In the genomic region with DNA sequence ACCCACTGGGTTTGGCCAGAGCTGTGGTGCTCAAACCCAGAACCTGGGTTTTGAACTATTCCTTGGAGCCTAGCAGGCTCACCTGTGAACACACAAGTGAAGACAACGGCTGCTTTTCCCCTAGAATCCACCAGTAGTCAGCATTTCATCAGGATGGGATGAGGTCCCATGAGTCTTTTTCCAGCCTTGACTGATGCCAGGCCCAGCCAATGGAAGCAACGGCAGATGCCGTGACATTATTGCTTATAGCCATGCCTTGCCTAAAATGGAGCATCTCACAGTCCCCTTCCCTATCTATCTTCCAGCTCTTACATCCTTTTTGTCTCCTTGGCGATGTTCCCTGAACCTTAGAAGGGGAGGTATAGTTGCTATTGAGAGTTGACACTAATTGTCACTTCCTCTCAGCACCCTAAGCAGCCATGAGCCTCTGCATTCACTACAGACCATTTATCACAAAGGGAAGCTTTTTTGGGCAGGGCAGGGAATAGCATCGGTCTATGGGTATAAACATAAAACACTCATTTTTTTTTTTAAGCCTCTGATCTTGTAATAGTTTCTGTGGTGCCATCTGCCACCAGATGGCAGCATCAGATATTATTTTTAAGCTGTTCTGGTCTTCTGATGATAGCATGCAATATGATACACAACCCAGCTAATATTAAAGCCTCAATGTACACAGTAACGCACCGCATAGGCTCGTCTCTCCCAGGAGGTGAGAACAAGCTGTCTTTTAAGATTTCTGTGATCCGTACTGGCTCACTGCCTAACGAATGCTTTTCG, we compare ENCODE assay signal across 11 mouse cellular contexts. TPM values are rescaled to one million over a fixed set of nuclear protein-coding genes. Genes with fewer than 3 reads are reported as not detected.
DNase-seq lines count a peak whose midpoint lies in the region; ATAC-seq lines count a peak whose summit lies in the region.
"Had no signal": no experiment of that assay in that cellular context is flagged by ENCODE, and none has a peak within 500 bp of the region (broad histone marks: within the 10 kb centered on the region; RNA-seq: fewer than 3 reads in every experiment).

No protein-coding gene starts in this region.

- H3K4me2 ChIP-seq in midbrain, embryonic 16.5 days (ENCODE audit: low read length) = no peak overlapping the region
- H3K4me2 ChIP-seq: neural tube, embryonic 12.5 days had no signal

- no peaks in the 10 kb centered on the region for H3K27me3 ChIP-seq in midbrain, embryonic 16.5 days (ENCODE audit: control insufficient read depth, insufficient read depth, low read depth, low read length)
- H3K27me3 ChIP-seq: neural tube, embryonic 12.5 days had no signal

- no peak overlapping the region for H3K9ac ChIP-seq in midbrain, embryonic 16.5 days (ENCODE audit: low read depth, low read length)
- H3K9ac ChIP-seq: neural tube, embryonic 12.5 days had no signal

- no peak overlapping the region for H3K4me3 ChIP-seq in midbrain, embryonic 16.5 days (ENCODE audit: low read depth, low read length)
- H3K4me3 ChIP-seq: neural tube, embryonic 12.5 days had no signal

- ATAC-seq in midbrain, embryonic 16.5 days = peak; percentile 88

- peak; percentile 33 for DNase-seq in gastrocnemius, adult 18-20 months (ENCODE audit: low spot score)
- no peak for DNase-seq in gastrocnemius, postnatal 36 days
- peak; percentile 40 for DNase-seq in CD4-positive helper T cell, adult 2 months (ENCODE audit: low read depth, low spot score)
- DNase-seq in cerebellum, postnatal 10 days = peak; percentile 60 to 68
- DNase-seq in heart, postnatal 36 days = peak; percentile 14 to 23
- peak; percentile 46 for DNase-seq in layer of hippocampus, adult 9-11 months
- DNase-seq in spleen, postnatal 4 days (ENCODE audit: low spot score in 2 of 2) = no peak

- no peaks in the 10 kb centered on the region for H3K9me3 ChIP-seq in midbrain, embryonic 16.5 days (replicated peaks; ENCODE audit: control insufficient read depth, low read length, poor library complexity, severe bottlenecking)
- H3K9me3 ChIP-seq: G1E; neural tube, embryonic 12.5 days had no signal

- WGBS in midbrain, embryonic 16.5 days = 56% methylated on average over 11 of the region's 11 CpGs

- no peak overlapping the region for H3K27ac ChIP-seq in midbrain, embryonic 16.5 days (ENCODE audit: low read length)
- H3K27ac ChIP-seq: neural tube, embryonic 12.5 days had no signal

- no peaks in the 10 kb centered on the region for H3K4me1 ChIP-seq in midbrain, embryonic 16.5 days (ENCODE audit: control insufficient read depth, insufficient read depth, low read length)
- H3K4me1 ChIP-seq: neural tube, embryonic 12.5 days had no signal

- H3K36me3 ChIP-seq in midbrain, embryonic 16.5 days (ENCODE audit: control insufficient read depth, insufficient read depth, low read length) = no peaks in the 10 kb centered on the region
- H3K36me3 ChIP-seq: G1E; neural tube, embryonic 12.5 days had no signal

- intact Hi-C loops in gastrocnemius, postnatal 36 days (cut with DNase I) = loop anchor here (1.0 to 10.0 kb wide), 3 partner anchors 125 to 285 kb away; no protein-coding TSS in a partner anchor
- intact Hi-C loops in heart, postnatal 36 days (cut with DNase I) = loop anchor here (1.0 kb wide), 2 partner anchors 232 to 286 kb away; no protein-coding TSS in a partner anchor

RNA-seq across cellular contexts. Expression of a gene that starts 12.1 kb away (rescaled TPM):
- total RNA-seq in gastrocnemius, adult 18-20 months (2021) = not detected
- not detected for total RNA-seq in gastrocnemius, postnatal 36 days (2021)
- total RNA-seq in heart, postnatal 36 days (2021) = not detected
- polyA plus RNA-seq in midbrain, embryonic 16.5 days (2015; fragmentation: Nextera tagmentation; extraction: Ambion mirVana) = 1.5 and 2.3 TPM in 2 replicates
- polyA plus RNA-seq: G1E; heart, embryonic 14.5 days; neural tube, embryonic 12.5 days had no signal

RNA-seq across cellular contexts. Expression of a gene that starts 59.1 kb away (rescaled TPM):
- total RNA-seq in gastrocnemius, adult 18-20 months (2021) = 1 to 10 TPM; 1.7 to 1.8 TPM
- total RNA-seq in gastrocnemius, postnatal 36 days (2021) = 1 to 10 TPM; 1.6 to 2.1 TPM
- total RNA-seq in heart, postnatal 36 days (2021) = 1 to 10 TPM; 3.4 to 4.3 TPM
- 15.0 and 16.7 TPM in 2 replicates for polyA plus RNA-seq in midbrain, embryonic 16.5 days (2015; fragmentation: Nextera tagmentation; extraction: Ambion mirVana)

Comparison
In these comparisons a context has a peak if more than half of its experiments do, and no peak if none do; other contexts are left out.
1. DNase-seq: peak in gastrocnemius, adult 18-20 months (single experiment), CD4-positive helper T cell, adult 2 months (single experiment), cerebellum, postnatal 10 days (2 of 2), heart, postnatal 36 days (2 of 2) and layer of hippocampus, adult 9-11 months (single experiment); none in gastrocnemius, postnatal 36 days (0 of 2) and spleen, postnatal 4 days (0 of 2).